Mouse (Mus musculus) liver, embryonic 12.5 days (tissue): Measurements from ENCODE around the gene Cnih1. TPM values are rescaled to one million over a fixed set of nuclear protein-coding genes. Genes with fewer than 3 reads are reported as not detected.

Experiments used
- ATAC-seq: fragments of 200-750 bp; cut with Nextera tagmentation; 2 replicates; pipeline ENCODE4 v1.8.0; 2017; ENCODE audit warnings: moderate number of reproducible peaks, mild to moderate bottlenecking, moderate library complexity
- H3K27ac ChIP-seq: fragments of 300-500 bp; sonication (generic); 2 replicates; pipeline ENCODE4 v1.5.1; 2016; ENCODE audit warnings: mild to moderate bottlenecking
- H3K27me3 ChIP-seq: fragments of 300-500 bp; sonication (generic); replicated peaks from 2 replicates; pipeline ENCODE4 v1.6.1; 2016; ENCODE audit warnings: mild to moderate bottlenecking, moderate library complexity
- H3K36me3 ChIP-seq: fragments of 300-500 bp; sonication (generic); 2 replicates; pipeline ENCODE4 v1.6.1; 2016; ENCODE audit warnings: mild to moderate bottlenecking, moderate library complexity
- H3K4me1 ChIP-seq: fragments of 300-500 bp; sonication (generic); 2 replicates; pipeline ENCODE4 v1.6.1; 2016
- H3K4me2 ChIP-seq: fragments of 300-500 bp; sonication (generic); 2 replicates; pipeline ENCODE4 v1.6.1; 2016; ENCODE audit warnings: mild to moderate bottlenecking, moderate library complexity
- H3K4me3 ChIP-seq: fragments of 300-500 bp; sonication (generic); 2 replicates; pipeline ENCODE4 v1.5.1; 2016; ENCODE audit warnings: mild to moderate bottlenecking, moderate library complexity
- H3K9ac ChIP-seq: fragments of 300-500 bp; sonication (generic); 2 replicates; pipeline ENCODE4 v1.6.1; 2016; ENCODE audit warnings: mild to moderate bottlenecking, moderate library complexity
- H3K9me3 ChIP-seq: fragments of 300-500 bp; sonication (generic); replicated peaks from 2 replicates; pipeline ENCODE4 v1.6.1; 2016; ENCODE audit warnings: mild to moderate bottlenecking, moderate library complexity
- WGBS: fragments of 180-500 bp; shearing (Covaris S2); methylation state at CpG from one replicate; pipeline ENCODE4 v1.1.7; 2016; ENCODE audit not compliant: insufficient replicate concordance; 5-methylcytosine and 5-hydroxymethylcytosine counted together
- polyA plus RNA-seq: library from polyadenylated mRNA; unstranded; fragments of >200 nt; fragmentation: Nextera tagmentation; extraction: Ambion mirVana; gene quantifications from 2 replicates; pipeline ENCODE4 v1.2.1, GENCODE M21; 2016

The Cnih1 gene
- polyA plus RNA-seq, 1 experiment from 2014 or later, result 116 TPM

DNA sequence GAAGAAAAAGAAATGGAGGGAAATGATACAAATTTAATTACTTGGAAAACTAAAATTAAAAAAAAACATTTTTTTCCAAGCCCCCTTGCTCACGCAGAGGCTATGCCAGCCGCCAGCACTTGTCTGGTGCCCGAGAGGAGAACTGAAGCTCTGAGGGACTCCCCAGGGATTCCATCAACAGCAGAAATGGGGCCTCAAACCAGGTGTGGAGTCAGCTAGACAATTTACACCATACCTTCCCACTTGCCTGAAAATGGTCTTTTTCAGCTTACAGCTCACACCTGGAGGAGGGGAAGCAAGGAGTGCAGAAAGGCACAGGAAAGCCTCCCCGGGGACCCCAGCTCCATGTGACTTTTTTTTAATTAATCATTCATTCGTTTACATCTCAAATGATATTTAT, 3.0 kb downstream of the Cnih1 start:
- no peak for ATAC-seq
- H3K4me2 ChIP-seq, result no peak overlapping the region
- 83% methylated on average over 5 of the region's 5 CpGs for WGBS
- no peaks in the 10 kb centered on the region for H3K27me3 ChIP-seq
- H3K36me3 ChIP-seq, result peaks cover 50% of the 10 kb centered on the region
- no peak overlapping the region for H3K9ac ChIP-seq
- H3K4me3 ChIP-seq, result no peak overlapping the region
- no peak overlapping the region for H3K27ac ChIP-seq
- H3K9me3 ChIP-seq, result no peaks in the 10 kb centered on the region
- peaks cover 46% of the 10 kb centered on the region for H3K4me1 ChIP-seq

DNA sequence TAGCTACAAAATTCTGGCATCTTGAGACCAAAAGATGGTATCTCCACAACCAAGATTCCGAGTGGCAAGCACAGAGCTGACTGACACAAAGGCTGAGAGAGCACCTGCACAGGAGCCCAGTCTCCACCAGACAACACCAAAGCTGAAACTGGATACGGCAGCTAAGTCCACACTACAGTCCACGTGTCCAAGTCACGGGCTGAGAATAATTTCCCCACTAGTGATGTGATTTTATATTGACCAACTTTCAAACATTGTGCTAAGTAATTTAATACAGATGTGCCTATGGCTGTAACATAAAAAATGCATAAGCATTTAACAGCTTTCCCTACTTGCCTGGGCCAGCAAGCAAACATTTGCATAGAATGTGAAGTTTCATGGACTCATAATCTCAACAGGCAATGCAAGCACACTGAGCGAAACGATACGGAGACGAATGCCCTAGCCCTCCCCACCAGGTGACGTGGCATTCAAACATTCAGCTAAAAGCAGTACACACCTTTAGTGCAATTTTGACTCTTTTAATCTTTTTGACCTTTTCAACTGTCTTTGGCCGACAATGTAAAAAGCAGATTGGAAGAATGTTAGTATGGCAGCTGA, 4.8 kb downstream of the Cnih1 start:
- no peak overlapping the region for H3K4me3 ChIP-seq
- no peak overlapping the region for H3K9ac ChIP-seq
- peaks cover 28% of the 10 kb centered on the region for H3K4me1 ChIP-seq
- no peak overlapping the region for H3K4me2 ChIP-seq
- H3K9me3 ChIP-seq, result peaks cover 7% of the 10 kb centered on the region
- peaks cover 69% of the 10 kb centered on the region for H3K36me3 ChIP-seq
- no peaks in the 10 kb centered on the region for H3K27me3 ChIP-seq
- 90% methylated on average over 10 of the region's 10 CpGs for WGBS
- no peak for ATAC-seq
- no peak overlapping the region for H3K27ac ChIP-seq

DNA sequence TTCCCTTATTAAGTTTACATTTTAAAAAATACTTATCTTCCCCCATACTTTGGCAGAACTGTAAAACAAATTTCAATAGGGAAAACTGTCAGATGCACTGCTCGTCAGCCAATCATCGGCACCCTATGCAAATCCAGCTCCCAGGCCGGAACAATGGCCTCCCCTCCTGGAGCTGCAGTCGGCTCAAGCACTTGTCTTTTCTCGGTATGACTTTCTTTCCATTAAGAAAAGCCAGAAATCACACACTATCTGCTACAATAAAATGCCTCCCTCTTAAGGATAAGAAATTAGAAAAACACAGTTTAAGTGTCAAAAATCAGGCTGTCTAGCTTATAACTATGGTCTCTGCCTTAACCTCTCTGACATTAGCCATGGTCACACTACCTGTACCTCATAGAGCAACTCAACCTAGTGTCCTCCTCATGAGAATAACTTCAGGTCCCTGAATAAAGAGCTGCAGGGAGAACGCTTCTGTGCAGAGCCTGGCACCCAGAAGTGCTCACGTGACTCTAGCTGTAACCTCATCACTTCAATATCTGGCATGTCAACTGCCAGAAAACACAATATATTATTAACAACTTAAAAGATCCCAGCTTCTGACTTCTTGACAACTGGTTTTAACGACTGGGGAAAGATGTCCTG, 5.9 kb downstream of the Cnih1 start:
- Histone ChIP-seq H3K27ac (no peak overlapping the region), H3K4me1 (peaks cover 25% of the 10 kb centered on the region), H3K9ac (no peak overlapping the region), H3K4me3 (no peak overlapping the region), H3K9me3 (peaks cover 7% of the 10 kb centered on the region), H3K36me3 (peaks cover 80% of the 10 kb centered on the region), H3K4me2 (no peak overlapping the region), H3K27me3 (no peaks in the 10 kb centered on the region)
- ATAC-seq, result no peak
- WGBS, result 85% methylated on average over 8 of the region's 8 CpGs

DNA sequence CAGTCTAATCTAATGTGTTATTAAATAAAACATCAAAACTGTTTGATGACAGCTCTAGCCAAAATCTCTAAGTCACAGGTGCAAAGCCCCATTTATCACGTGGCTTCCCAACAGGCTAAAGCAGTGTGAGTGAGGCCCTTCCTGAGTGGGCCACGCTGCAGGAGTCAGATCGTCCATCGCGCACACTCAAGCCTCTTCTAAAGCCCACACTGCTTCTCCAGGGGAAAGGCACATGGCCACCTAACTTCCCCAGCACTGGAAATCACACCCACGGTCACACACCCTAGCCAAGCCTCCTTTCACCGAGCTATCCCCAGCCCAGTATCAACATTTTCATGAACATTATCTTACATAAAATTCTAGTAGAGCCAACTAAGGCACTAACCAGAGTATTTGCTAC, 7.1 kb downstream of the Cnih1 start:
- Histone ChIP-seq H3K27me3 (no peaks in the 10 kb centered on the region), H3K36me3 (peaks cover 91% of the 10 kb centered on the region), H3K4me2 (no peak overlapping the region), H3K9me3 (peaks cover 7% of the 10 kb centered on the region), H3K4me1 (peaks cover 14% of the 10 kb centered on the region), H3K9ac (no peak overlapping the region), H3K4me3 (no peak overlapping the region), H3K27ac (no peak overlapping the region)
- ATAC-seq, result no peak
- 92% methylated on average over 7 of the region's 7 CpGs for WGBS

DNA sequence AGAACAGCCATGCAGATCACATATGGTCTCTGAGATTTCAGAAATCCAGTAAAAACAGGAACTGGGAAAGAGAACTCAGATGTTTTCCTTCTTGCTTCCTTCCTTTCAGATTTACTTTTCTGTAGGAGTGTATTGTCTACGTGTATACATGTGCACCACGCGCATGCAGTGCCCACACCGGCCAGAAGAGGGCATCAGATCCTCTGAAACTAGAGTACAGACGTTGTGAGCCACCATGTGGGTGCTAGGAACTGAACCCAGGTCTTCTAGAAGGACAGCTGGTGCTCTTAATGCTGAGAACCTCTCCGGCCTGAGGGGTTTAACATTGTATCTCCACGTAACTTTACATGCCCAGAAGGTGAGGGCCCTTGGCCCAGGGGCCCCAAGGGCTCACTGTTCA, 9.0 kb downstream of the Cnih1 start:
- H3K9ac ChIP-seq, result no peak overlapping the region

DNA sequence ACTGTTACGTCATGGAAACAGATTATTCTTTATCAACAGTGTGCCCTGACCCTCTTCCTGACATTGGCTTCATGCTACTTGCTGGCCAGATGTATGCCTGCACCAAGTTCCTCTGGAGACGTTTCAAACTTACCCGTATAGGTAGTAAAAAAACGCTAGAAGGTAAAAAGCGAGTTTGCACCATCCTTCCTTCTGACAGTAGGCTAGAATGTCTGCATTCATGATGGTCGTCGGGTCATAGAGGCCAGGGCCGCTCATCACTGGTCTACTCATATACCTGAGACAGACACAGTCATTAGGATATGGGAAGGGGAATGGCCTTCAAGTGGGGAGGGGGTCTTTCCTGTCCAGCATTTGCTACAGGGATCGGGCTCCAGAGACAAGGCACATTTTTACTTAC, 9.5 kb downstream of the Cnih1 start:
- Histone ChIP-seq H3K9ac (no peak overlapping the region), H3K9me3 (peaks cover 7% of the 10 kb centered on the region), H3K4me1 (no peaks in the 10 kb centered on the region), H3K4me2 (no peak overlapping the region), H3K36me3 (peaks cover 99% of the 10 kb centered on the region), H3K27ac (no peak overlapping the region), H3K27me3 (no peaks in the 10 kb centered on the region), H3K4me3 (no peak overlapping the region)
- no peak for ATAC-seq
- 92% methylated on average over 9 of the region's 9 CpGs for WGBS

More for the DNA sequence above, 9.0 kb downstream of the Cnih1 start:
- Histone ChIP-seq H3K27me3 (no peaks in the 10 kb centered on the region), H3K4me1 (peaks cover under 1% of the 10 kb centered on the region; the same call in 1 of the 2 replicates), H3K4me2 (no peak overlapping the region), H3K4me3 (no peak overlapping the region), H3K9me3 (peaks cover 7% of the 10 kb centered on the region), H3K27ac (no peak overlapping the region), H3K36me3 (peaks cover 99% of the 10 kb centered on the region)
- ATAC-seq, result no peak
- WGBS, result 89% methylated on average over 7 of the region's 7 CpGs

DNA sequence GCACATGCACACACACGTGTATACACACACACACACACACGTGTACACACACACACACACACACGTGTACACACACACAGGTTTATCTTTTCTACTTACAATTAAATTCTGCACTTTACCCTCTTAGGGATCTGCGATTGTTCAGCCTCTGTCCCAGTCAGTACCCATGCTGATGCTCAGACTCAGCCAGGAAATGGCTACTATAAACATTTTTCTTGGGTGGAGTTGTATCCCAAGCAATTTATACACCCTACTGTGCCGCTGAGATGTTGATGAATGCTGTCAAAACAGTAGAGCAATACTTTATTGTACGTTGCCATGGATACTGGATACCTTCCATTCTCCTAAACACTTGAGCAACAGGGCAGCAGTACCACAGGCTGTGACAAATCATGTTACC, 18.2 kb downstream of the Cnih1 start:
- H3K27me3 ChIP-seq, result no peaks in the 10 kb centered on the region
- peaks cover 94% of the 10 kb centered on the region for H3K36me3 ChIP-seq
- H3K4me3 ChIP-seq, result no peak overlapping the region
- no peak overlapping the region for H3K4me2 ChIP-seq
- WGBS, result 89% methylated on average over 6 of the region's 6 CpGs
- no peak overlapping the region for H3K27ac ChIP-seq
- no peak overlapping the region for H3K9ac ChIP-seq
- ATAC-seq, result no peak
- no peaks in the 10 kb centered on the region for H3K4me1 ChIP-seq
- H3K9me3 ChIP-seq, result no peaks in the 10 kb centered on the region

DNA sequence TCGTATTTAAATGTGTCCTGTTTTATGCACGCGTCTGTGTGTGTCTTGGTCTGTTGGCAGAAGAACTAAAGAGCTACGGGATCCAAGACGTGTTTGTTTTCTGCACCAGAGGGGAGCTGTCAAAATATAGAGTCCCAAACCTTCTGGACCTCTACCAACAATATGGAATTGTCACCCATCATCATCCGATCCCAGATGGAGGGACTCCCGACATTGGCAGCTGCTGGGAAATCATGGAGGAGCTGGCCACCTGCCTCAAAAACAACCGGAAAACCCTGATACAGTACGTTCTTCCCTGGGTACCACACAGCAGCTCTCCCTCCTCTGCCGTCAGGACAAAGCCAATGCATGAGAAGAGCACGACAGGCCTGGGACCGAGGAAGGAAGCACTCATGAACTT, 21.1 kb downstream of the Cnih1 start:
- 81% methylated on average over 12 of the region's 12 CpGs for WGBS
- H3K27me3 ChIP-seq, result no peaks in the 10 kb centered on the region
- H3K27ac ChIP-seq, result no peak overlapping the region
- no peaks in the 10 kb centered on the region for H3K9me3 ChIP-seq
- peaks cover 87% of the 10 kb centered on the region for H3K36me3 ChIP-seq
- H3K4me1 ChIP-seq, result peaks cover under 1% of the 10 kb centered on the region
- no peak overlapping the region for H3K4me3 ChIP-seq
- ATAC-seq, result no peak
- H3K9ac ChIP-seq, result no peak overlapping the region
- no peak overlapping the region for H3K4me2 ChIP-seq

DNA sequence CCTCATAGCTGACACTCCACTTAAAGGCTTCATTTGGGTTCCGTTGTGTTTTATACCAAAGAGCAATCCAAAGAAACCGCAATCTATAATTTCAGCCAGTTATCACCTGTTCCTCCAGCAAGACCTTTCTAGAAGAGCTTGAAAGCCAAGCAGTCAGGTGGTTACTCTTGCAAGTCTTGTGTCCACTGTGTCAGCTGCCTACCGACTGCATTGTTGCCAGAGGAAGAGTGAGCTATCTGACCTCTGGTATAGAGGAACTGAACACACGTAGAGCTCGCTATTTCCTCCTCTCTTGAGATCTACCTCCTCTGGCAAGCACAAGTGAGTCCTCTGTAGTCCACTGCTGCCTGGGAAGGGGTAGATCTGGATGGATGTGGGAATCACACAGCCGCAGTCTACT, 27.0 kb downstream of the Cnih1 start:
- peak overlapping the region; percentile 96 for H3K9ac ChIP-seq
- WGBS, result 28% methylated on average over 6 of the region's 6 CpGs
- no peaks in the 10 kb centered on the region for H3K9me3 ChIP-seq
- H3K36me3 ChIP-seq, result peaks cover 29% of the 10 kb centered on the region
- peak overlapping the region; percentile 85 for H3K27ac ChIP-seq
- peaks cover 19% of the 10 kb centered on the region for H3K4me1 ChIP-seq
- H3K4me3 ChIP-seq, result peak overlapping the region; percentile 86
- no peak for ATAC-seq
- H3K4me2 ChIP-seq, result peak overlapping the region; percentile 82
- H3K27me3 ChIP-seq, result no peaks in the 10 kb centered on the region

DNA sequence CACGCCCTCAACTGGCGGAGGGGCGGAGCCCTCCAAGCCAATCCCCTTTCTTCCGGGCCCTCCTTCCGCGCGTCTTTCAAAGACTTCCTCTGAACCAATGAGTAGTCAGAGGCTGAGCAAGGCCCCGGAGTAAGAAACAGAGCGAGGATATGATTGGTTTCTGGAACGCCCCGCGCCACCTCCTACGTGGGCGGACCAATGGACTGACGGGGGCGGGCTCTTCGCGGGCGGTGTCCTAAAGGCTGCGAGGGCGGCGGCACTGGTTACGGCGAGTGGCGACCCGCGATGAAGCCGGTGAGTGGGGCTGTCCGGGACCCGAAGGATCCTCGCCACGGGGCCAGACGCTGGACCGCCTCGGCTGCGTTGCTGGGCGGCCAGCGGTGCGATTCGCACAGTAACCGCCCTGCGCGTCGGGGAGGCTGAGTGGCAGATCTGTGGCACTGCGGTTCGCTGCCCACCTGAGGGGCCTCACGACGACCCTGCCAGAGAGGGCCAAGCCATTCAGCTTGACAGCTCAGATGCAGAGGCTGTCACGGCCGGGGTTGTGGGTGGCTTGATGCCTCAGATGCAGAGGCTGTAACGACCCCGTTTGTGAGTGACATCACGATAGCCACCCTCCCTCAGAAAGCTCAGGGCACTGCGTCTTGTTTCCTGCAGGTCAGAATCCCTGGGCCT, 27.7 kb downstream of the Cnih1 start, which contains the start of gene Cdkn3:
Gene Cdkn3, plus strand, starts transcription at position 187 of the 675 bp plus-strand sequence.
- H3K9me3 ChIP-seq, result no peaks in the 10 kb centered on the region
- under 1% methylated on average over 54 of the region's 54 CpGs for WGBS
- ATAC-seq, result peak; percentile 99

DNA sequence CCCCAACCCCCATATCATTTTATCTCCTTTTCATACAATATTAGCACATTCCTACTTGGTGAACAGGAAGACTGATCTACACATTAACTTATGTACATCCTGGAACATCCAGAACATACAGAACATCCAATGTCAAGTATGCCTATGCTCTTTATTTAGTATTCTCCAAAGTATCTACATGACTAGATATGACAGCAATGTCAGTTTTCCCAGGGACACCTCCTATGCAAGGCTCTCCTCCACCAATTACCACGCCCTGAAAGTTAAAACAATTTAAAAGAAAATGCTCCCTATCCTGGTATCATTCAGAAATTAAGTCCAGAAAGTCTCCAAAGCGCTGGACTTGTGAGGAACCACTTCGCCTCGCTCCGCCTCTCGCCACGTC, 28.2 kb downstream of the Cnih1 start:
- no peak for ATAC-seq
- peak overlapping the region; percentile 82 for H3K4me2 ChIP-seq
- H3K9me3 ChIP-seq, result no peaks in the 10 kb centered on the region
- WGBS, result under 1% methylated on average over 7 of the region's 7 CpGs
- 0 out of 2 replicates have a peak overlapping the region, but pooled peaks have one; percentile 40 for H3K9ac ChIP-seq
- H3K4me1 ChIP-seq, result peaks cover 19% of the 10 kb centered on the region
- H3K27me3 ChIP-seq, result no peaks in the 10 kb centered on the region
- H3K36me3 ChIP-seq, result peaks cover 22% of the 10 kb centered on the region
- peak overlapping the region; percentile 39; the same call in 1 of the 2 replicates for H3K27ac ChIP-seq
- H3K4me3 ChIP-seq, result peak overlapping the region; percentile 86

More for the DNA sequence above, 27.7 kb downstream of the Cnih1 start, which contains the start of gene Cdkn3:
- Histone ChIP-seq H3K4me1 (peaks cover 19% of the 10 kb centered on the region), H3K27ac (peak within 1 kb of the TSS; percentile 85), H3K9ac (peak within 1 kb of the TSS; percentile 96), H3K4me2 (peak within 1 kb of the TSS; percentile 82), H3K27me3 (no peaks in the 10 kb centered on the region), H3K4me3 (peak within 1 kb of the TSS; percentile 86), H3K36me3 (peaks cover 25% of the 10 kb centered on the region)

DNA sequence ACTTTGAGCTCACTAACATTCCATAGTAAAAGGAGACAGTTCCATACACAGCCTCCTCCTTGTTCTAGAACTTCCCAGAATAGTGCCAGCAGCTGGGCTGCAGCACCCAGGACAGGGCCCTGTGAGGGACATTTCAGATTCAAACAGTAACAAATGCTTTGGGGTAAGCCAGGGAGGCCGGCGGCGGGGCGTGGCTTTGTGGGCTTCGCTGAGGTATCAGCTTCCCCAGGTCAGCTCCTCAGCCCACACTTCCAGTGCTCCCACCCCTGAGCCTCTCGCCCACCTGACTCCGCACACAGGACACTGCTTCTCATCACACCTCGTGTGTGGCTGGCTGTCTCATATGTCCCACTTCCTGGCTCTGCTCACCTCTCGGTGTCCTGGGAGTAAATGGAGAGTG, 30.5 kb downstream of the Cnih1 start:
- Histone ChIP-seq H3K9me3 (no peaks in the 10 kb centered on the region), H3K36me3 (peaks cover 1% of the 10 kb centered on the region), H3K9ac (no peak overlapping the region), H3K4me3 (no peak overlapping the region), H3K4me1 (peaks cover 19% of the 10 kb centered on the region), H3K27ac (no peak overlapping the region), H3K27me3 (no peaks in the 10 kb centered on the region), H3K4me2 (no peak overlapping the region)
- ATAC-seq, result no peak
- 55% methylated on average over 9 of the region's 9 CpGs for WGBS
